Mouse (Mus musculus): ENCODE measurements around the gene Fam78a. TPM values are rescaled to one million over a fixed set of nuclear protein-coding genes. Genes with fewer than 3 reads are reported as not detected.
A peak's percentile ranks its signal among the peaks of the same experiment; 100 is the strongest.

Fam78a gene
- total RNA-seq, 2 experiments from 2014 or later, result 4.2 to 6.6 TPM

DNA sequence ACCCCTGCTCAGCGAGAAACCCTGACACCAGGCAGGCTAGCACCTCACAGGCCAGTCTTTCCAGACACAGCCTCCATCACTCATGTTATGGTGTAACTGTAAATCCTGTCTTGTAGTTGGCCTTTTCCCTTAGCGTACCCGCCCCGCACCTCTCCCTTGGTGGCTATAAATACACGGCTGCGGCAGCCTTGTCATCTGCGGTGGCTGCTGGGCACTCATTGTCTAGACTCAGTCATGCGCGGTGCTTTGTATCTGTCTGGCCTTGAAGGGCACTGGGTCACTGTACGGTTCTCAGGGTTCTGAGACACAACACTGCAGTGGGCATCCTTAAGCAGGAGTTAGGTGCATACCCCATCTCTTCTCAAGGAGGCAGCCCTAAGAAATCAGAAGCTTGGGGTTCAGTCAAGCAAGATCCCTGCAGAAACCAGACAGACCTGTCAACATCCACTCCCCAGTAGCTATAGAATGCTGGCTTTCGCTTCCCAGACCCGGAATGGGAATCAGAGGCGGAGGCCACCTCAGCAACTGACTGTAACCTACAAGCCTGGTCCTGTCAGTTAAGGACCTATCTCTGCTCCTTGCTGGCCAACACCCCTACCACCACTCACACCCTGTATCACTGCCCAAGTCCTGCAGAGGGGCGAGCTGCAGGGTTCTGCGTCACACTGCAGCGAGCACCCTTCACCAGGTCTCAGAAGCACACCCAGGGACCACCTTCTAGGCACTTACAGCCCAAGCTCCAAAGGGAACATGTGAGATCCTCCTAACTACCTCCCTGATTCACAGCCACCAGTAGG, 20.7 kb upstream of the Fam78a start:
- peak in 1 of 2 experiments; percentile 52 for DNase-seq (ENCODE audit: low spot score in 2 of 2)
- intact Hi-C loops (cut with DNase I), result no loop called here

DNA sequence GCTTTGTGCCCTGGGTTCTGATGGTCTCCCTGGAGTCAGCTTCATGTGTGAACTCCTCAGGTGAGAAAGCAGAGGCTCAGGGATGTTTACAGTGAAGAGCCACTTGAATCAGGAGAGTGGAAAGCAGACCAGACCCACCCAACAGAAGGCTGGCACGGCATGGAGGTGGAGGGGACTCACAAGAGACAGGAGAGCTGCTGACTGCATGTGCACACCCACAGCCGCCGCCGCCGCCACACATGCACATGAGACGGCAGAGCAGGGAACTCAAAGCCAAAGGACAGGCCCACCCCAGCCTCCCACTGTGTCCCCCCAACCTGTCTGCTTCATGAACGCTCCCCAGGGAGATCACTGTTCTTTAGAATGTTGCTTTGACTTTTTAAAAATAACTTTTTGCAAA, 19.5 kb upstream of the Fam78a start:
- intact Hi-C loops (cut with DNase I), result no loop called here
- peak; percentile 53 to 79 for DNase-seq (ENCODE audit: low spot score in 2 of 2)

DNA sequence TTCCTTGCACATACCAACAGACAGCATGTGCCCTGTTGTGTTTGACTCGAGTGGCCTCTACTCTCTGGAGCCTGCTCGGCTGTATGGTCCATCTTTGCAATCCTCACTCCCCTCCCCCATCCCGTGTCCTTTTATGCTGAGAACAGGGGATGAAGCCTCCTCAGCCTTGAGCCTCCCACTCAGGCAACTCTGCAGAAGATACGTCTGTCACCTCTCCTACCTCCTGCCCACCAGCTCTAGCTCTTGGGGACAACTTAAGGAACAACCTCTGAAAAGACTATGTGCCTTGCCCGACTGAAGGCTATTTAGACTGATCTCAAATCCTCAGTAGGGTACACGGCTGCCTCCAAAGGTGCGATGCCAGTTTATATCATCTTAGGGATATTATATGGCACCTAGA, 18.9 kb upstream of the Fam78a start:
- DNase-seq (ENCODE audit: low spot score in 2 of 2), result peak in 1 of 2 experiments; percentile 76
- intact Hi-C loops (cut with DNase I), result no loop called here

DNA sequence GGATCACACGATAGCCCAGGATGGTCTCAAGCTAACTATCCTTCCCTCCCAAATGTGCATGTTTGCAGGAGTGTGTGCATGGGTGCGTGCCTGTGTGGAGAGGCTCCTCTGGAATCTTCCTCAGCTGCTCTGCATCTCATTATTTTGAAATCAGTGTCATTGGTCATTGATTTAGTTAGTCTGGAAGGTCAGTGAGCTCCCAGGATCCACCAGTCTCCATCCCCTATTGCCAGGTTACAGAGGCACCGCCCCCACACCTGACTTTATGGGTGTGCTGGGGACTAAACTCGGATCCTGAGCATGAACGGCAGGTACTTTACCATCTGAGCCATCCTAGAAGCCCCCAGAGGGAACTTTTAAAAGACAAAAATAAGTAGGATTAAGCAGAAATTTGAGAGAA, 18.3 kb upstream of the Fam78a start:
- intact Hi-C loops (cut with DNase I), result no loop called here
- DNase-seq (ENCODE audit: low spot score in 2 of 2), result no peak

DNA sequence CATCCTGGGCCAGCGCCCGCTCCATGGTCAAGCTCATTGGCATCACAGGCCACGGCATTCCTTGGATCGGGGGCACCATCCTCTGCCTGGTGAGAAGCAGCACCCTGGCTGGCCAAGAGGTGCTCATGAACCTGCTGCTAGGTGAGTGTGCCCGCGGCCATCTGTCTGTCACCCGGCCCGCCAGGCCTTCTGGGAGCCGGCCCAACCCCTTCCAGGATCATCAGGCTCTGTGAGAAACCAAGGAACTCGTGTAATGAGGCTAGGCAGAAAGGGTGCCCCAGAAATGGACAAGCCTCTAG, 11.4 kb upstream of the Fam78a start:
- intact Hi-C loops (cut with DNase I), result no loop called here
- DNase-seq (ENCODE audit: low spot score in 2 of 2), result no peak

GRCm38 (mm10) chr2:32095351-32096121, 10.9 kb upstream of the Fam78a start, which contains the start of gene Plpp7:
Gene Plpp7 (plus strand): TSS chr2:32095528.
- intact Hi-C loops (cut with DNase I), result no loop called here
- DNase-seq (ENCODE audit: low spot score in 2 of 2), result peak; percentile 87 to 92

DNA sequence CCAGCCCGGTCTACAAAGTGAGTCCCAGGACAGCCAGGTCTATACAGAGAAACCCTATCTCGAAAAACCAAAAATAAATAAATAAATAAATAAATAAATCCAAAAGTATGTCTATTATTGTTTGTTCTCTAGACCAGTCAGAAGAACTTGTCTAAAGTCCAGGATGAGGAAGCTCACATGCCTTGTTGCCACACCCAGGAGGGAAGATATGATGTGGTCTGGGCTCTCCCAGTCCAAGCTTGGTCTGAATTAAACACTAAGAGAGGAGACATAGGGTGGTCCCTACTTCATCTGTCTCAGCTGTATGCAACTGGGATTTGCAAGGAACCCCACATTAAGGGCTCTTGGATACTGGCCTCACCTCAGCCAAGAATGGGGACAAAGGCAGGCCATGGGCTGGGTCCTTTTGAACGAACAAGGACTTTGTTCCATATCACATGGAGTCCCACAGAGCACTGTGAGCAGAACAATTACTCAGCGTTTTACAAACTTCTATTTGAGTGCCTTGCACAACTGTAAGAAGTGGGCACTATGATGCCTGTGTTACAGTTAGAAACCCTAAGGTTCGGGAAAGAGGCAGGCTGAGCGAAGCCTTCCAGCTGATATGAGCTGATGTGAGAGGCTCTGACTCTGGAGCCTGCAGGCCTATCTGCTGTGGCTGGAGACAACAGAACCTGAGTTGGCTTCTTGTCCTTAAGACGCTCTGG, 9.5 kb upstream of the Fam78a start:
- intact Hi-C loops (cut with DNase I), result no loop called here
- DNase-seq (ENCODE audit: low spot score in 2 of 2), result no peak

DNA sequence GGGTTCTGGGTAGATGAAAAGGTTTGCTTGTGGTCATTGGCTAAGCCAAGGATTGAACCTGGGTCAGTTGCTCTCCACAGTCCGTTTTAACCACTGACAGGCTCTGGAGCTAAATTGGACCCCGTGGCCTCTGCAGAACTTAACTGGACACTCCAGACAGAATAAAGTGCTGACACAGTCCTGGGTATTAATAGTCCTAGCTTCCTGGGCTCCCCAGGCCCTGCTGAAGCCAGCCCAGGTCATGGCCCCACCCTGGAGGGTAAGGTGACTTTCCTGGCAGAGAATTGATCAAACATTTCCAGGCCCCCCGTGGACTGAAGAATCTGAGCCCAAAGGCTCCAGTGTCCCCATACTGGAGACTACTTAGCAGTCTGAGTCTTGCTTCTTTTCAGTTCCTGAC, 7.3 kb upstream of the Fam78a start:
- intact Hi-C loops (cut with DNase I), result no loop called here
- no peak for DNase-seq (ENCODE audit: low spot score in 2 of 2)

- intact Hi-C loops (cut with DNase I), result no loop called here
- no peak for DNase-seq (ENCODE audit: low spot score in 2 of 2)
Measured at GRCm38 (mm10) chr2:32090145-32090544, 5.5 kb upstream of the Fam78a start.

GRCm38 (mm10) chr2:32089606-32090005, 4.9 kb upstream of the Fam78a start:
- DNase-seq (ENCODE audit: low spot score in 2 of 2), result no peak
- intact Hi-C loops (cut with DNase I), result no loop called here

- peak; percentile 73 to 81 for DNase-seq (ENCODE audit: low spot score in 2 of 2)
- intact Hi-C loops (cut with DNase I), result no loop called here
Measured at GRCm38 (mm10) chr2:32088372-32088981, 3.8 kb upstream of the Fam78a start.

DNA sequence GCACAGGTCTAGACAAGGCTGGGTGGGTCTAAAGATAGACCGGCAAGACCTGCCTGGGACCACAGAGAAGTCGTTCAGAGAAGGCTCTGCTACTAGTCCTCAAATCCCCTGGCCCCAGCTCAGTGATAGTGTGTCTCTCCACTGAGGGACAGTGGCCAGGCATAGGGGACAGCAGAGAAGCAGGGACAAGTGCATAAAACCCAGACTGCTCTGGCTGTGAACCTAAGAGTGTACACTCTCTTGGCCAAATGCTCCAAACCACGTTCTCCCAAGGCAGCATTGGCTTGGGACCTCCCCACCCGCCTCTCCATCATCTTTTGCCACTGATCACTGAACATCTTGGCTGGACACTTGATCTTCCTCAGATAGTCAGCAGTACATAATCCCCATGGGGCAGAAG, 2.9 kb upstream of the Fam78a start:
- intact Hi-C loops (cut with DNase I), result no loop called here
- no peak for DNase-seq (ENCODE audit: low spot score in 2 of 2)

- no peak for DNase-seq (ENCODE audit: low spot score in 2 of 2)
- intact Hi-C loops (cut with DNase I), result no loop called here
Measured at GRCm38 (mm10) chr2:32085231-32085630, 574 bp upstream of the Fam78a start.

- no peak for DNase-seq (ENCODE audit: low spot score in 2 of 2)
Measured at GRCm38 (mm10) chr2:32084872-32085199, 179 bp upstream of the Fam78a start.

GRCm38 (mm10) chr2:32083159-32084011, 1.3 kb downstream of the Fam78a start:
- peak; percentile 39 to 57 for DNase-seq (ENCODE audit: low spot score in 2 of 2)
- intact Hi-C loops (cut with DNase I), result loop anchor here (5.0 kb wide), 1 partner anchor 49 kb away; no protein-coding TSS in a partner anchor

More at GRCm38 (mm10) chr2:32084872-32085199, 179 bp upstream of the Fam78a start:
- intact Hi-C loops (cut with DNase I), result loop anchor here (5.0 kb wide), 1 partner anchor 47 kb away; no protein-coding TSS in a partner anchor

DNA sequence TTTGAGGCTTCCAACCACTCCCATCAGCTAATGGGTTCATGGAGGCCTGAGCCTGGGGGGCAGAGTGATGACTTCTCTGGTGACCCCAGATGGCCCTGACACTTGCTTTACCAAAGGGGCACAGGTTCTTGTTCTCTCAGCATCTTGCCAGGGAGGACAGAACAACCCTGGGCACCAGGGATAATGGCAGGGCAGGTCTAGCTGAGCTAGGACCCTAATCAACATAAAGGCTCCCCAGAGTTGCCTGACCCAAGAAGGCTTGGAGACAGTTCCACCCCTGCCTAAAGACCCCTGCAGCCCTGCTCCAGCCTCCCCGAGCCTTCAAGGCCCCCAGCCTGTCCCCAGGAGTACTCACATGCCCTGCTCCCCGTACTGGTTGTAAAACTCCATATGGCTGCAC, 2.4 kb downstream of the Fam78a start:
- intact Hi-C loops (cut with DNase I), result loop anchor here (5.0 kb wide), 1 partner anchor 50 kb away; no protein-coding TSS in a partner anchor
- DNase-seq (ENCODE audit: low spot score in 2 of 2), result no peak

DNA sequence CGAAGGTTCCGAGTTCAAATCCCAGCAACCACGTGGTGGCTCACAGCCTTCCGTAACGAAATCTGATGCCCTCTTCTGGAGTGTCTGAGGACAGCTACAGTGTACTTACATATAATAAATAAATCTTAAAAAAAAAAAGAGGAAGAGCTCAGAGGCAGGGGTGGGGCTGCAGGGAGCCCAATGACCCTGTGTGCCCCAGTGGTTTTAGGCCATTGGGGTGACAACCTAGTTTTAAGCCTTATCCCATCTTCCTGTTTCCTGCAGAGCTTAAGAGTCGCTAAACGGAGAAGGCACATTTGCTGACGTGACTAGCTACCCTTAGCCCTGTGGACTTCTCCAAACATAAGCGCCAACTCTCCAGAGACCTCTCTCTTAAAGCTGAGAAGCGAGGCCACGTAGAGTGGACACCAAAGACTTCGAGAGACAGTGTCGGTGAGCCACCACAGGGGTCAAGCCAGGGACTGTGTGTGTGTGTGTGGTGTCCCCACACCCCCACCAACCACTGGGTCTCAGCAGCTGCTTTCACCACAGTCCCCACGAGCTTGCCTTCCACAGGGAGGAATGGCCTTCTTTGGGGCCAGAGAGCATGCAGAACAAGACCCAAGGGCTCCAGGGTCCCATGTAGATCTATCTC, 3.2 kb downstream of the Fam78a start:
- DNase-seq (ENCODE audit: low spot score in 2 of 2), result no peak
- intact Hi-C loops (cut with DNase I), result loop anchor here (5.0 kb wide), 1 partner anchor 51 kb away; no protein-coding TSS in a partner anchor

- DNase-seq (ENCODE audit: low spot score in 2 of 2), result no peak
- intact Hi-C loops (cut with DNase I), result loop anchor here (5.0 kb wide), 1 partner anchor 52 kb away; no protein-coding TSS in a partner anchor
Measured at GRCm38 (mm10) chr2:32080681-32081080, 4.0 kb downstream of the Fam78a start.

Data from left cerebral cortex, postnatal 25 days (tissue).